Mouse (Mus musculus): ENCODE data around the gene Foxs1. TPM values are rescaled to one million over a fixed set of nuclear protein-coding genes. Genes with fewer than 3 reads are reported as not detected.

Gene Foxs1
- polyA plus RNA-seq, 1 experiment from 2014 or later: 5.3 TPM

DNA sequence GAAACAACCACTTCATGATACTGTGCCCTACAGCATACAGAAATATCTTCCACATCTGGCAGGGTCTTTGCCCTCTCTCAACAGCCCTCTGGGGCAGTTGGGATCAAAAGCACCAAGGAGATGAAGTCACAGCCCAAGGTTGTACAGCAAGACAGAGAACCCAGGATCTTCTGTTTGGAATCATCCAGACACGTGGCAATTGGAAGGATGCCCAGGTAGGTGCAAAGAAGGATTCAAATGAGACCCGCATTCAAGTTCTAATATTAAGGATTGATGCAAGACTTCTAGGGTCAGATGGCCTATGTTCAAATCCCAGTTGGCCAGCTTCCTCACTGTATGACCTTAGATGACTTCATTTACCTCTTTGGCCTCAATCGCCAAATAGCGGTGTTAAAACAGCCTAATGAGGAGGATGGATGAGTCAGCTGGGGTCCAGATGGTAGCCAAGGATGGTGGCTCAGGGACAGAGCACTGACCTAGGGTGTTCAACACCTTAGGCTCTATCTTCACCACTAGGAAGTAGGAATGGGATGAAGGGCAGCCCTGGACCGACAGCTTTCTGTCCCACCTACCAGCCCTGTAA, 15.5 kb upstream of the Foxs1 start:
- 80% methylated on average over 5 of the region's 5 CpGs for whole genome bisulfite sequencing
- H3K4me2 ChIP-seq (ENCODE audit: low read depth, low read length): no peak overlapping the region
- H3K9me3 ChIP-seq (replicated peaks; ENCODE audit: control insufficient read depth, low read length): no peaks in the 10 kb centered on the region
- H3K4me1 ChIP-seq (ENCODE audit: control insufficient read depth, insufficient read depth, low read length): peaks cover 5% of the 10 kb centered on the region; the same call in 1 of the 2 replicates
- H3K36me3 ChIP-seq (ENCODE audit: control insufficient read depth, insufficient read depth, low read length): no peaks in the 10 kb centered on the region
- H3K9ac ChIP-seq (ENCODE audit: low read length): no peak overlapping the region
- H3K27me3 ChIP-seq (ENCODE audit: control insufficient read depth, insufficient read depth, low read length): peaks cover 57% of the 10 kb centered on the region
- H3K4me3 ChIP-seq (replicated peaks; ENCODE audit: low read length): no peak overlapping the region
- no peak for ATAC-seq (ENCODE audit: insufficient read depth, low FRiP score)
- H3K27ac ChIP-seq (ENCODE audit: low read length): no peak overlapping the region

DNA sequence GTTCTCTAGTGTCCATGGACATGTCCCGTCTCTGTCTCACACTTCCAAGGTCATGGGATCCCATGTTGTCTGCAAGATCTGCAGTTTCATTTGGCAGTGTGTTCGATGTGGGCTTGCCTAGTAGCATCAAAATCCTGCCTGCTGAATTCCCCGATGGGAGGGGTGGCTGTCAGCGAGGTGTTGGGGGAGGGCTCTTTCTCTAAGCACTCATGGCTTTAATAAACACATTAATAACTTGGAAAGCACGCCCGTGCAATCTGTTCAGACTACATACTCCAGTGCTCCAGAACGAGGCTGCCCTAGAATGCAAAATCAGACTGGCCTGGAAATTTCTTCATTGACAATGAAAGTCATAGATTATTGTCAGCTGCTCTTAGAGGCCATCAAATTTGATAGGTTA, 14.1 kb upstream of the Foxs1 start:
- no peaks in the 10 kb centered on the region for H3K36me3 ChIP-seq (ENCODE audit: control insufficient read depth, insufficient read depth, low read length)
- H3K9me3 ChIP-seq (replicated peaks; ENCODE audit: control insufficient read depth, low read length): no peaks in the 10 kb centered on the region
- H3K9ac ChIP-seq (ENCODE audit: low read length): no peak overlapping the region
- H3K4me2 ChIP-seq (ENCODE audit: low read depth, low read length): no peak overlapping the region
- H3K4me1 ChIP-seq (ENCODE audit: control insufficient read depth, insufficient read depth, low read length): peaks cover 14% of the 10 kb centered on the region; the same call in 1 of the 2 replicates
- WGBS: 28% methylated on average over 7 of the region's 7 CpGs
- no peak for ATAC-seq (ENCODE audit: insufficient read depth, low FRiP score)
- H3K27me3 ChIP-seq (ENCODE audit: control insufficient read depth, insufficient read depth, low read length): peaks cover 64% of the 10 kb centered on the region
- no peak overlapping the region for H3K27ac ChIP-seq (ENCODE audit: low read length)
- H3K4me3 ChIP-seq (replicated peaks; ENCODE audit: low read length): no peak overlapping the region

DNA sequence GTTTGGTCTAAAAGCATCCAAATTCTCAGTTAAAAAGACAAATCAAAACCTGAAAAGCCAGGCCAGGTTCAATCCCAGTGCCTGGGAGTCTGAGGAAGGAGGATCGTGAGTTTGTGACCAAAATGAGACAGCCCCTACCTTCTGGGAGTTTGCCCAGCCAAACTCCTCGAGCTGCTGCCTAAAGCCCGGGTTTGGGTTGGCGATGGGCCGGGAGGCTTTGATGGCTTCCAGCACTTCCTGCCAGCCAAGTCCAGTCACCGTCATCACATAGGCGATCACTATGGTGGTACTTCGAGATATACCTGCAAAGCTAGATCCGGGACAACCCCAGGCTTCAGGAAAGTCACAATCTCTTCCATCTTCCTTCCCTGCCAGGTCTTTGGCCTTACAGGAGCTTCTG, 11.0 kb upstream of the Foxs1 start:
- H3K36me3 ChIP-seq (ENCODE audit: control insufficient read depth, insufficient read depth, low read length): no peaks in the 10 kb centered on the region
- ATAC-seq (ENCODE audit: insufficient read depth, low FRiP score): no peak
- no peak overlapping the region for H3K27ac ChIP-seq (ENCODE audit: low read length)
- H3K4me1 ChIP-seq (ENCODE audit: control insufficient read depth, insufficient read depth, low read length): peaks cover 10% of the 10 kb centered on the region; the same call in 1 of the 2 replicates
- WGBS: 51% methylated on average over 9 of the region's 9 CpGs
- no peaks in the 10 kb centered on the region for H3K9me3 ChIP-seq (replicated peaks; ENCODE audit: control insufficient read depth, low read length)
- H3K4me3 ChIP-seq (replicated peaks; ENCODE audit: low read length): no peak overlapping the region
- H3K9ac ChIP-seq (ENCODE audit: low read length): no peak overlapping the region
- no peak overlapping the region for H3K4me2 ChIP-seq (ENCODE audit: low read depth, low read length)
- H3K27me3 ChIP-seq (ENCODE audit: control insufficient read depth, insufficient read depth, low read length): peaks cover 57% of the 10 kb centered on the region

DNA sequence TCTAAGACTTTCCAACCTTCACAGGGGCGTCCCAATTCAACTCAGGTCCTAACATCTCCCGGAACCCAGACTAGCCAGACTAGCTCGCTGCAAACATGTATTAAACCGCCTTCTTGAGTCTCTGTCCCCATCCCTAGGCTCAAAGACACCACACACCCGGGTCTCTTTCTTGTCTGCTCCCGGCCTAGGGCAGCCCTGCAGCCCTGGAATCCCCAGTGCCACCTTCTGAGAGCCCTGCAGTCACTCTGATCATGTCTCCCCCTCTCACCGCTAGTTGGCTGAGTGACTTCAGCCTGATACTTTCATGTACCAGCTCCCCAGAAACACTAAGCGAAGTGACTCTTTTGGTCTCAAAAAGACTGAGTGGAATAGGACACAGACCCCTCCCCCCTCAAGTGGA, 10.6 kb upstream of the Foxs1 start:
- Histone ChIP-seq H3K4me2 (ENCODE audit: low read depth, low read length) (peak overlapping the region; percentile 69), H3K4me1 (ENCODE audit: control insufficient read depth, insufficient read depth, low read length) (peaks cover 10% of the 10 kb centered on the region; the same call in 1 of the 2 replicates), H3K27ac (ENCODE audit: low read length) (no peak overlapping the region), H3K9ac (ENCODE audit: low read length) (no peak overlapping the region), H3K9me3 (replicated peaks; ENCODE audit: control insufficient read depth, low read length) (no peaks in the 10 kb centered on the region), H3K36me3 (ENCODE audit: control insufficient read depth, insufficient read depth, low read length) (no peaks in the 10 kb centered on the region), H3K27me3 (ENCODE audit: control insufficient read depth, insufficient read depth, low read length) (peaks cover 57% of the 10 kb centered on the region), H3K4me3 (replicated peaks; ENCODE audit: low read length) (peak overlapping the region; percentile 43)
- WGBS: 9% methylated on average over 8 of the region's 8 CpGs
- no peak for ATAC-seq (ENCODE audit: insufficient read depth, low FRiP score)

DNA sequence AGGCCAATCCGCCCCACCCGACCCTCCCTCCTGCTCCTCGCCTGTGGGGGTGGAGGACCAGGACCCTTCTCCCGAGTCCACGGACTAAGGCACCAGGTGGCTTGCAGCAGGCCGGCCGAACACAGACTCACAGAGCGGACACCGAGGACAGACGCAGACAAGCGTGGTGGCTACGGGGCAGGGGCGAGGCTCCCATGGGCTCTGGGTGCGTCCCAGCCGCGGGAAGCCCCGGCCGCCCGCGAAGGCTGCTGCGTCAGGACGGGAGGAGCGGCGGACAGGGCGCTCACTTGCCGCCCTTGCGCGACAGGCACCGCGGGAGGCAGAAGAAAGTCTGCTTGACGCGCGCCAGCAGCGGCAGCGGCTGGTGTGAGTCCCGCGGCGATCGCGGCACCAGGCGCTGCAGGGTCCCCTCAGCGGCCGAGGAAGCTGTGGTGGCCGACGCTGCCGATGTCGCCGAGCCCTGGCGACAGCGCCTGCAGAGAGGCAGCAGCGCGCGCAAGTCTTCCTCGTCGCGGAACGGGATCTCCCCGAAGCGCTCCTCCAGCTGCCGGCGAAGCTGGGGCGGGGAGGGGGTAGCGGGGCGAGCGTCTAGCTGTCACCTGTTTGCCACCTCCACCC, 10.0 kb upstream of the Foxs1 start:
- Histone ChIP-seq H3K4me3 (replicated peaks; ENCODE audit: low read length) (peak overlapping the region; percentile 43), H3K9me3 (replicated peaks; ENCODE audit: control insufficient read depth, low read length) (no peaks in the 10 kb centered on the region), H3K27ac (ENCODE audit: low read length) (no peak overlapping the region), H3K4me2 (ENCODE audit: low read depth, low read length) (peak overlapping the region; percentile 69), H3K9ac (ENCODE audit: low read length) (peak overlapping the region; percentile 56), H3K27me3 (ENCODE audit: control insufficient read depth, insufficient read depth, low read length) (peaks cover 57% of the 10 kb centered on the region), H3K36me3 (ENCODE audit: control insufficient read depth, insufficient read depth, low read length) (no peaks in the 10 kb centered on the region), H3K4me1 (ENCODE audit: control insufficient read depth, insufficient read depth, low read length) (peaks cover 10% of the 10 kb centered on the region; the same call in 1 of the 2 replicates)
- no peak for ATAC-seq (ENCODE audit: insufficient read depth, low FRiP score)
- under 1% methylated on average over 65 of the region's 65 CpGs for WGBS

DNA sequence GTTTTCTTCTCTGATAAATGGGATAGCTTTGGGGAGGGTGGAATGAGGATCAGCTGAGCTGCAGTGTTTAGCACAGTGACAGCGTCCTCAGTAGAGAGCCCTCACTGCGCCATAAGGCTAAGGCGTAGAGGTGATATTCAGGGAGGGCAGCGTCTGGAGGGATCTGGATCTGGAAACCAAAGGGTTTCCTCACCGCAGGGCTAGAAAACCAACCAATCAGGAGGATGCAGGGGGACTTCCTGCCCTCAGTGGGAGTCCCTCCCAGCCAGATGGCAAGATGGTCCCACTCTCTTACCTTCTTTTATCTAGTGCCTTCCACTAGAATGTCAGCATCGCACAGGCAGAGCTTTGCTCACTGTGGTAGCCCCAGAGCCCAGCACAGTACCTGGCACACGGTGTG, 8.8 kb upstream of the Foxs1 start:
- H3K4me2 ChIP-seq (ENCODE audit: low read depth, low read length): no peak overlapping the region
- H3K27ac ChIP-seq (ENCODE audit: low read length): no peak overlapping the region
- peaks cover 10% of the 10 kb centered on the region; the same call in 1 of the 2 replicates for H3K4me1 ChIP-seq (ENCODE audit: control insufficient read depth, insufficient read depth, low read length)
- WGBS: 28% methylated on average over 7 of the region's 7 CpGs
- H3K9ac ChIP-seq (ENCODE audit: low read length): no peak overlapping the region
- no peaks in the 10 kb centered on the region for H3K36me3 ChIP-seq (ENCODE audit: control insufficient read depth, insufficient read depth, low read length)
- H3K27me3 ChIP-seq (ENCODE audit: control insufficient read depth, insufficient read depth, low read length): peaks cover 60% of the 10 kb centered on the region
- no peak for ATAC-seq (ENCODE audit: insufficient read depth, low FRiP score)
- H3K9me3 ChIP-seq (replicated peaks; ENCODE audit: control insufficient read depth, low read length): no peaks in the 10 kb centered on the region
- no peak overlapping the region for H3K4me3 ChIP-seq (replicated peaks; ENCODE audit: low read length)

DNA sequence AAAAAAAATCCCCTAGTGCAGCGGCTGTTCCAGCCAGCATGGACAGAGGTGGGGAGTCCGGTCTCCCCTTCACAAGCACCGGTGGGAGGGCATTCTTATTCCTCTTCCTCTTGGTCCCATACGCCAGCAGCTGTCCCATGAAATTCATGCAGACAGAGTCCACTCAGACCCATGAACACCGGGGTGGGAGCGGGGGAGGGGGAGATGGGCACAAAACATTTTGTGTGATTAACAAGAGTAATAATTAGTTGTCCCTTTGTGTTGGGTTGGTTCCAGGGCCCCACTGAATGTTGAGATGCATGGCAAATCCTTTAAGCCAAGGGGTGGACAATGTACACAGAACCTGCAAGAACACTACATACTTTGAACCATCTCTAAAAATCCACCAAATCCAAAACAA, 8.1 kb upstream of the Foxs1 start:
- H3K36me3 ChIP-seq (ENCODE audit: control insufficient read depth, insufficient read depth, low read length): no peaks in the 10 kb centered on the region
- H3K9ac ChIP-seq (ENCODE audit: low read length): no peak overlapping the region
- H3K4me3 ChIP-seq (replicated peaks; ENCODE audit: low read length): no peak overlapping the region
- peaks cover 57% of the 10 kb centered on the region for H3K27me3 ChIP-seq (ENCODE audit: control insufficient read depth, insufficient read depth, low read length)
- WGBS: 82% methylated on average over 6 of the region's 6 CpGs
- H3K4me2 ChIP-seq (ENCODE audit: low read depth, low read length): no peak overlapping the region
- no peaks in the 10 kb centered on the region for H3K9me3 ChIP-seq (replicated peaks; ENCODE audit: control insufficient read depth, low read length)
- H3K4me1 ChIP-seq (ENCODE audit: control insufficient read depth, insufficient read depth, low read length): peaks cover 10% of the 10 kb centered on the region; the same call in 1 of the 2 replicates
- H3K27ac ChIP-seq (ENCODE audit: low read length): no peak overlapping the region
- no peak for ATAC-seq (ENCODE audit: insufficient read depth, low FRiP score)

DNA sequence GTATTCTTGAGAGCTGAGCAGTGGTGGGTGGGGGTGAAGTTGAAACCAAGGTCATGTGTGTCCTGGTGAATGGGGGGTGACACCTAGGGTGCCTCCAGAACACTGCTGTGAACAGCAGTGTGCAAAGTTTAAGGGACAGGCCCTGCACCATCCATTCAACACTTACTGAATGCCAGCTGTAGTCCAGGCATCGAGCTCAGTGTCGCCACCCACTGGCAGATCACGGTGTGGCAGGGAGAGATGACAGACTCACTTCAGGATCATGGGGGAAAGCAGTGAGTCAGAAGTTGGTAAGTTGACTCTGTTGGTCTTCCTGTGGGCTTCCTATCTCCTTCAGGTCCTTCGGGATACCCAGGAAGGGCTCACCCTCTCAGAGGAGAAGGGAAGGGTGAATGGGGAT, 6.8 kb upstream of the Foxs1 start:
- Histone ChIP-seq H3K4me1 (ENCODE audit: control insufficient read depth, insufficient read depth, low read length) (peaks cover 10% of the 10 kb centered on the region; the same call in 1 of the 2 replicates), H3K4me2 (ENCODE audit: low read depth, low read length) (no peak overlapping the region), H3K9me3 (replicated peaks; ENCODE audit: control insufficient read depth, low read length) (no peaks in the 10 kb centered on the region), H3K36me3 (ENCODE audit: control insufficient read depth, insufficient read depth, low read length) (no peaks in the 10 kb centered on the region), H3K4me3 (replicated peaks; ENCODE audit: low read length) (no peak overlapping the region), H3K27me3 (ENCODE audit: control insufficient read depth, insufficient read depth, low read length) (peaks cover 47% of the 10 kb centered on the region), H3K27ac (ENCODE audit: low read length) (no peak overlapping the region), H3K9ac (ENCODE audit: low read length) (no peak overlapping the region)
- no peak for ATAC-seq (ENCODE audit: insufficient read depth, low FRiP score)
- WGBS: 8% methylated on average over 4 of the region's 4 CpGs

DNA sequence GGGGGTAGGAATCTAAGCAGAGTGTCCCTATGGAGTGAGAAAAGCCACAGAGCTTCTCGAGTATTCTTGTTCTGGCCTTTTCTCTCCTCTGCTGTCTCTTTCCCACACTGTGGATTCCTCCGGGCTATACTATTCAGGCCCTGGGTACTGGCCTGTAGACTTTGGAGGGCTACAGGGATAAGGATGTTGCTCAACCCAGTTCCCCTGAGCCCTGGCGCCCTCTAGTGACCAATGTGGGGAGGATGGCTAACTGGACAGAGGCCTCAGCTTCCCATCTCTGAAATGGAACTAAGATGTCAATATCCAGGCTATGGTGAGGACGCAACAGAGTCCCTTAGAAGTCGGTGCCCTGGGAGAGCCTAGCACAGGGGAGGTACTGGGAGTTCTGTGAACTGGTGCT, 606 bp upstream of the Foxs1 start:
- ATAC-seq (ENCODE audit: insufficient read depth, low FRiP score): no peak; the same call in 1 of the 2 replicates
- H3K9me3 ChIP-seq (replicated peaks; ENCODE audit: control insufficient read depth, low read length): no peaks in the 10 kb centered on the region
- H3K27ac ChIP-seq (ENCODE audit: low read length): no peak overlapping the region
- H3K4me2 ChIP-seq (ENCODE audit: low read depth, low read length): no peak overlapping the region
- H3K9ac ChIP-seq (ENCODE audit: low read length): no peak overlapping the region
- peaks cover 10% of the 10 kb centered on the region for H3K4me1 ChIP-seq (ENCODE audit: control insufficient read depth, insufficient read depth, low read length)
- H3K27me3 ChIP-seq (ENCODE audit: control insufficient read depth, insufficient read depth, low read length): peaks cover 3% of the 10 kb centered on the region; the same call in 1 of the 2 replicates
- no peak overlapping the region for H3K4me3 ChIP-seq (replicated peaks; ENCODE audit: low read length)
- no peaks in the 10 kb centered on the region for H3K36me3 ChIP-seq (ENCODE audit: control insufficient read depth, insufficient read depth, low read length)
- 30% methylated on average over 5 of the region's 5 CpGs for WGBS

Data from stomach, embryonic 16.5 days (tissue).